30 mouse cellular contexts compared by ENCODE assay signal in the genomic region with DNA sequence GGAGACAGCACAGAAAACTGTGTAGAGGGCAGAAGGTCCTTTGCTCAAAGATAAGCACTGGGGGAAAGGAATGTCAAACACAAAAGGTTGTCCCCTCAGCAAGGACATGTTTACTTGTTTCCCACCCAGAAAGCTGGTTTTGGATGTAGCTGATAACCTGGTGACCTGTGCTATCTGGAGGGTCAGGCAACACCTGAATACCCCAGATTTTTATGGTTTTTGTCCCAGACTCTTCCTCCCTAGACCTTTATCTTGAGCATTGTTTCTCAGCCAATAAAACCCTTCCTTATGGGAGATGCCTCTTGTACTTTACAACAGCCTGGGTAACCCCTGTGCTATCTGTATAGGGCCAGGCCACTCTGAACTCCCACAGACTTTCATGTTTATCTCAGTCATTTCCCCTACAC. TPM values are rescaled to one million over a fixed set of nuclear protein-coding genes. Genes with fewer than 3 reads are reported as not detected.
DNase-seq lines count a peak whose midpoint lies in the region; ATAC-seq lines count a peak whose summit lies in the region.
"Had no signal": no experiment of that assay in that cellular context is flagged by ENCODE, and none has a peak within 500 bp of the region (broad histone marks: within the 10 kb centered on the region; RNA-seq: fewer than 3 reads in every experiment).

No protein-coding gene starts in this region.

- H3K4me1 ChIP-seq in liver, embryonic 11.5 days (replicated peaks; ENCODE audit: control insufficient read depth, insufficient read depth, low read length), result no peaks in the 10 kb centered on the region
- H3K4me1 ChIP-seq in liver, embryonic 16.5 days (ENCODE audit: control insufficient read depth, low read depth, low read length), result no peaks in the 10 kb centered on the region; the same call in 1 of the 2 replicates
- no peaks in the 10 kb centered on the region for H3K4me1 ChIP-seq in embryonic facial prominence, embryonic 10.5 days
- H3K4me1 ChIP-seq: embryonic facial prominence, embryonic 13.5 days; forebrain, embryonic 10.5 days; heart, embryonic 13.5 days; limb, embryonic 13.5 days; neural tube, embryonic 12.5 days had no signal

- DNase-seq in MEL-GATA-1-ER (ENCODE audit: extremely low read depth, low read depth), result peak; percentile 78
- peak; percentile 31 for DNase-seq in liver, embryonic 11.5 days (ENCODE audit: low spot score)
- DNase-seq in adrenal gland, adult 18-20 months (ENCODE audit: low spot score in 2 of 2), result no peak
- DNase-seq in embryonic facial prominence, embryonic 10.5 days (ENCODE audit: low spot score), result no peak
- DNase-seq in layer of hippocampus, postnatal 14 days (ENCODE audit: low spot score in 2 of 2), result no peak
- DNase-seq in lung, adult 18-20 months, result no peak
- DNase-seq: adrenal gland, postnatal 14 days; cerebellum, adult 9-10 months; cerebellum, postnatal 36 days; embryo, embryonic 11 days; heart, postnatal 10 days; kidney, adult 9 months; kidney, postnatal 14 days; lung, embryonic 14.5 days; lung, postnatal 14 days; right cerebral cortex, adult 18-20 months; spleen, adult 18-20 months; thymus, postnatal 25 days had no signal

- no peaks in the 10 kb centered on the region for H3K36me3 ChIP-seq in liver, embryonic 11.5 days (ENCODE audit: control insufficient read depth, insufficient read depth, low read length)
- no peaks in the 10 kb centered on the region for H3K36me3 ChIP-seq in liver, embryonic 16.5 days (ENCODE audit: control insufficient read depth, insufficient read depth)
- H3K36me3 ChIP-seq in embryonic facial prominence, embryonic 10.5 days (replicated peaks), result no peaks in the 10 kb centered on the region
- H3K36me3 ChIP-seq: embryonic facial prominence, embryonic 13.5 days; forebrain, embryonic 10.5 days; heart, embryonic 13.5 days; limb, embryonic 13.5 days; neural tube, embryonic 12.5 days had no signal

- no peak overlapping the region for H3K9ac ChIP-seq in liver, embryonic 11.5 days (ENCODE audit: low read depth, low read length)
- H3K9ac ChIP-seq in liver, embryonic 16.5 days (ENCODE audit: low read depth, low read length), result no peak overlapping the region
- H3K9ac ChIP-seq: embryonic facial prominence, embryonic 13.5 days; heart, embryonic 13.5 days; hindbrain, embryonic 14.5 days; limb, embryonic 13.5 days; lung, embryonic 14.5 days; neural tube, embryonic 12.5 days had no signal

- no peaks in the 10 kb centered on the region for H3K9me3 ChIP-seq in liver, embryonic 11.5 days (ENCODE audit: control insufficient read depth, low read length)
- no peaks in the 10 kb centered on the region for H3K9me3 ChIP-seq in liver, embryonic 16.5 days (replicated peaks; ENCODE audit: control insufficient read depth, low read length)
- no peaks in the 10 kb centered on the region for H3K9me3 ChIP-seq in embryonic facial prominence, embryonic 10.5 days
- H3K9me3 ChIP-seq: embryonic facial prominence, embryonic 13.5 days; forebrain, embryonic 10.5 days; heart, embryonic 13.5 days; limb, embryonic 13.5 days; neural tube, embryonic 12.5 days had no signal

- H3K4me3 ChIP-seq in liver, embryonic 11.5 days (ENCODE audit: low read depth, low read length), result no peak overlapping the region
- H3K4me3 ChIP-seq in liver, embryonic 16.5 days (ENCODE audit: low read depth, low read length), result no peak overlapping the region
- H3K4me3 ChIP-seq in embryonic facial prominence, embryonic 10.5 days, result no peak overlapping the region
- H3K4me3 ChIP-seq: embryonic facial prominence, embryonic 13.5 days; forebrain, embryonic 10.5 days; heart, embryonic 13.5 days; limb, embryonic 13.5 days; neural tube, embryonic 12.5 days had no signal

- H3K27me3 ChIP-seq in liver, embryonic 11.5 days (replicated peaks; ENCODE audit: control insufficient read depth, insufficient read depth, low read length), result no peaks in the 10 kb centered on the region; the same call in 1 of the 2 replicates
- H3K27me3 ChIP-seq in liver, embryonic 16.5 days (ENCODE audit: control insufficient read depth, insufficient read depth, low read depth, low read length), result no peaks in the 10 kb centered on the region
- peaks cover 47% of the 10 kb centered on the region for H3K27me3 ChIP-seq in embryonic facial prominence, embryonic 10.5 days (replicated peaks; ENCODE audit: low read depth, poor library complexity, severe bottlenecking)
- H3K27me3 ChIP-seq: heart, embryonic 13.5 days; neural tube, embryonic 12.5 days had no signal

- H3K4me2 ChIP-seq in liver, embryonic 11.5 days, result no peak overlapping the region
- no peak overlapping the region for H3K4me2 ChIP-seq in liver, embryonic 16.5 days (ENCODE audit: low read depth, low read length)
- H3K4me2 ChIP-seq: embryonic facial prominence, embryonic 13.5 days; heart, embryonic 13.5 days; hindbrain, embryonic 14.5 days; limb, embryonic 13.5 days; lung, embryonic 14.5 days; midbrain, embryonic 11.5 days; neural tube, embryonic 12.5 days had no signal

- ATAC-seq in liver, embryonic 11.5 days (replicated peaks; ENCODE audit: low FRiP score), result peak; percentile 94
- ATAC-seq in liver, embryonic 16.5 days (ENCODE audit: low read depth), result peak; percentile 84
- ATAC-seq: CD4-positive, CD25-positive, alpha-beta regulatory T cell, adult 4 months; forebrain, embryonic 16.5 days; intestine, postnatal 0 days; midbrain, embryonic 16.5 days had no signal

- H3K27ac ChIP-seq in liver, embryonic 11.5 days (ENCODE audit: low read depth, low read length), result no peak overlapping the region
- H3K27ac ChIP-seq in liver, embryonic 16.5 days (ENCODE audit: low read length), result peak overlapping the region; percentile 50; the same call in 1 of the 2 replicates
- H3K27ac ChIP-seq in embryonic facial prominence, embryonic 10.5 days (replicated peaks), result no peak overlapping the region
- H3K27ac ChIP-seq: embryonic facial prominence, embryonic 13.5 days; forebrain, embryonic 10.5 days; heart, embryonic 13.5 days; hindbrain, embryonic 14.5 days; limb, embryonic 13.5 days; neural tube, embryonic 12.5 days had no signal

RNA-seq across cellular contexts. Expression of a gene that starts 11.2 kb away (rescaled TPM):
- 0.65 and 1.1 TPM in 2 replicates for polyA plus RNA-seq in liver, embryonic 11.5 days (2014; fragmentation: Nextera tagmentation; extraction: Ambion mirVana)
- polyA plus RNA-seq in liver, embryonic 16.5 days (2015; fragmentation: Nextera tagmentation; extraction: Ambion mirVana), result 1.0 and 1.3 TPM in 2 replicates
- 1 to 10 TPM; 2.1 to 4.3 TPM for total RNA-seq in adrenal gland, adult 18-20 months (2021)
- polyA plus RNA-seq in embryonic facial prominence, embryonic 10.5 days (2016; fragmentation: Nextera tagmentation; extraction: Ambion mirVana), result 0.04 and 0.10 TPM in 2 replicates
- 1 to 10 TPM; 1.2 to 2.0 TPM for total RNA-seq in layer of hippocampus, postnatal 14 days (2021)
- polyA plus RNA-seq: CD4-positive, CD25-positive, alpha-beta regulatory T cell, adult 4 months had no signal

RNA-seq across cellular contexts. Expression of a gene that starts 32.7 kb away (rescaled TPM):
- 586 and 640 TPM in 2 replicates for polyA plus RNA-seq in liver, embryonic 11.5 days (2014; fragmentation: Nextera tagmentation; extraction: Ambion mirVana)
- polyA plus RNA-seq in liver, embryonic 16.5 days (2015; fragmentation: Nextera tagmentation; extraction: Ambion mirVana), result 189 and 191 TPM in 2 replicates
- total RNA-seq in adrenal gland, adult 18-20 months (2021), result 100 to 1,000 TPM; 349 to 508 TPM
- 474 and 527 TPM in 2 replicates for polyA plus RNA-seq in embryonic facial prominence, embryonic 10.5 days (2016; fragmentation: Nextera tagmentation; extraction: Ambion mirVana)
- 100 to 1,000 TPM; 416 to 450 TPM for total RNA-seq in layer of hippocampus, postnatal 14 days (2021)

Comparison
In these comparisons a context has a peak if more than half of its experiments do, and no peak if none do; other contexts are left out.
1. DNase-seq: peak in MEL-GATA-1-ER (single experiment) and liver, embryonic 11.5 days (single experiment); none in adrenal gland, adult 18-20 months (0 of 2), embryonic facial prominence, embryonic 10.5 days (single experiment), layer of hippocampus, postnatal 14 days (0 of 2) and lung, adult 18-20 months (0 of 2).